Mouse (Mus musculus): ENCODE data around the gene Acads.
"Not testable (repeated sequence)": the region's sequence is repeated elsewhere in the genome, so short reads cannot be mapped to it uniquely, and the experiment has no call there.

Gene Acads

DNA sequence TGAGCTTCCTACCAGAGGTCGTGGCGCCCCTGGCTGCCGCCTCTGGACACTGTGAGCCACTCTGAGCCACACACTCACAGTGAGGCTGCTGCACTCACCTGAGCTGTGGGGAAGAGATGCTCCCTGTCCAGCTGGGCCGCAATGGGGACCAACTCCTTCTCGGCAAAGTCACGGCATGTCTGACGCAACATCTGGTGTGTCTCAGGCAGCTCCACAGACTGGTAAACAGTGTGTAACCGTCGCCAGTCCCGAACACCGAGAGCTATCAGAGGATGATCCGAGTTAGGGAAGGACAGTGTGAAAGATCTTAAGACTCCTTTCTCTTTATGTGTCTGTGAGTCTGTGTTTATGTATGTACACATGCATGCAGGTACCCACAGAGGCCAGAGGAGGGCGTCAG, 1.7 kb downstream of the Acads start:
- no peak for DNase-seq

DNA sequence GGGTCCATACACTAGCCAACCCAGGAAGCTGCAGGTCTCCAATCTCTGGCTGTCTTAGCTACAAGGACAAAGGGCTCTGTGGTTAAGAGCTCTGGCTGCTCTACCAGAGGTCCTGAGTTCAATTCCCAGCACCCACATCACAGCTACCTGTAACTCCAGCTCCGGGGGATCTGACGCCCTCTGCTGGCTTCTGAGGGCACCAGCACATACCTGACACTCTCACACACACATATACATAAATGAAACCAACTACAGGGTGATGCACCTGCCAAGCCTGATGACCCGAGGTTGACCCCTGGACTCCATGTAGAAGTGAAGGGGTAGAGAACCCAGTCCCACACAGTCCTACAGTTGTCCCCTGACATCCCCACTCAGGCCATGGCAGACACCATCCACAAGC, 2.7 kb downstream of the Acads start:
- DNase-seq: no peak

DNA sequence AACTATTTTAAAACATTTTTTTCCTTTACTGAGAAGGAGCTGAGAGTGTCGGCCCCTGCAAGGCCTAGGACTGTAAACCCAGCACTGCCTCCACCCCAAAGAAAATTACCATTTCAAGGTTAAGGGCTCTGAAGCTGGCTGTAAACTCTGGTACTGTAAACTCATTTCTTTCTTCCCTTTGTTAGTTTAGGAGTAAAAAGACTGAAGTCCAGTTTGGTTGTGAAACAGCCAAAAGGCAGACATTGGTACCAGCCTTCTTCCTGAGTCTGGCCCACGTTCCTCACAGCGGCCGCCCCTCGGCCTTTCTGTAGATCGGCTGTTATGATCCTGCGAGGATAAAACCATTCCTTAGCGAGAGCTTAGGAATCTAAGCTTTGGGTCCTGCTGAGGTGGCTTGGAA, 4.6 kb downstream of the Acads start:
- DNase-seq: no peak

DNA sequence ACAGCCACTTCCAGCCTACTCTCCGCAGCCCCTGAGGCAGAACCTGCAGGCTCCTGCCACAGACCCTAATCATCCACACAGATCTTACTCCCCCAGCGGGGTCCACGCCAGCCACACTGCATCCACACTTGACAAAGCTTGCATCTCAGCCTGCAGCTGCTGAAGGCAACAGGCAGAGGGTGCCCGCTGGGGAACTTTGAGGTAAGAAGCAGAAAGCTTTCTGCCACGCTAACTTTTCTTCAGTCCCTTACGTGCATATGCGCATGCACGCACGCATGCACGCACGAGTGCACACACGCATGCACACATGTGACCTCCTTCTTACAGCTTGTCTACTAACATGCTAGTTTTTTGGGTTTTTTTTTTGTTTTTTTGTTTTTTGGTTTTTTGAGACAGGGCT, 5.9 kb downstream of the Acads start:
- DNase-seq: no peak

DNA sequence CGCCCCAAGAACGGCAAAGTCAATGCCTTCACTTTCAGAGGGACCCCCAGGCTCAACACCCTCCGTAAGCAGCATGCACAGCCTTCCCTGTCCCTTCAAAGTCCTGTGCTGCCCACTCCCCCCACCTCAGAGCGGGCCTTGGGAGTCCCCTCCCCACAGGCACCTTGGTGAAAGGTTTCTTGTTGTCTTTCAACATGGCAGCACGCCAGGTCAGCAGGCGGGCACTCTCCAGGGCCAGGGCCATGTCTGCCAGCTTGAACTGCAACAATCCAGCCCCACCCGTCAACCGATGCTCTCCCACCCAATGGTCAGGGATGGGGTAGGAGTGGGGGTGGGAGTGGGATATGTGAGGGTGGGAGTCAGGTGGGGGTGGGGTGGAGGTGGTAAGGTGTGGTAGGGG, 8.0 kb downstream of the Acads start:
- DNase-seq: no peak

DNA sequence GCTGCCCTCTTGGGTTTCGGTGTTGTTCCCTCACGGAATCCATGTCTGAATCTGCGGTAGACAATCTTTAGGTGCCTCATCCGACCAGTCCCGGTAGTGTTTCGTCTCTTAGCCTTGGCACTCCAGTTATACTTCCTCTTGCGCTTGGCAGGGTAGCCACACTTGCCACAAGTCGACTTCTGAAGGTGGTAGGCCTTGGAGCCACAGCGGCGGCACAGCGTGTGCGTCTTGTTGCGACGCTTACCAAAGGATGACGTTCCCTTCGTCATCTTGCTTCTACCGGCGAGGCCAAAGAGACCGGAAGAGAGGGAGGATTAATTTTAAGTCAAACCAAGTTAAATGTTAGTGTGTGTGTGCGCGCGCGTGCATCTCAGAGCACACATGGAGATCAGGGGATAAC, 15.9 kb downstream of the Acads start:
- DNase-seq: not testable (repeated sequence)

DNA sequence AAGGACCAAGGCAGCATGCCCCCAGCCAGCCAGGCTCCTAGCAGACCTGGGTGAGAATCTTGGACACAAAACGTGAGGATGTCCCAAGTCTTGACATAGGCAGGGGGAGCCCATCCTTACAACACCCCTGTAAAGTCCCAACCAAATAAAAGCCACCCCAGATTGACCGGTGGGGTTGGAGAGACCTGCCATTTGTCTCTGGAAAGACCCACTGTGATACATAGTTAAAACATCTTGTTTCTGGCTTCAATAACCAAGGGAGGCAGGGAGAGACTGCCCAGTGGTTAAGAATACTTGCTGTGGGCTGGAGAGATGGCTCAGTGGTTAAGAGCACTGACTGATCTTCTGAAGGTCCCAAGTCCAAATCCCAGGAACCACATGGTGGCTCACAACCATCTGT, 16.9 kb downstream of the Acads start:
- DNase-seq: no peak

DNA sequence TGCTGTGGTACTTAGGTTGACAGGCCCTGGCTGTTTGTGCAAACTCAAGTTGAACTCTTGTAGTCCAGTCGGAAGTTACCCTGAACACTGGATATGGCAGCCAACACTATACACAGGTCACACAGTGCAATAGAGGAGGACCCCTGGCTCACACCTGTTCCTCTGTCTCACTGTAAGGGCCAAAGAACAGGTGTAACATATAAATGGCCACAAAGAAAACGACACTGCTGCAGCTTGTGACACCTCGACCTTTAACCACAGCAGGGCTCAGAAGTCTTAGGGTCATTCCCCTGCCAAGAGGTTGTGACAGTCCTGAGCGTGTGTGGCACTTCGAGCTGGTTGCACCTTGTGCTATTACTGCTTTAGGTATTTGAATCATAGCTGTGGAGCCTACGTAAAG, 18.7 kb downstream of the Acads start:
- no peak for DNase-seq

DNA sequence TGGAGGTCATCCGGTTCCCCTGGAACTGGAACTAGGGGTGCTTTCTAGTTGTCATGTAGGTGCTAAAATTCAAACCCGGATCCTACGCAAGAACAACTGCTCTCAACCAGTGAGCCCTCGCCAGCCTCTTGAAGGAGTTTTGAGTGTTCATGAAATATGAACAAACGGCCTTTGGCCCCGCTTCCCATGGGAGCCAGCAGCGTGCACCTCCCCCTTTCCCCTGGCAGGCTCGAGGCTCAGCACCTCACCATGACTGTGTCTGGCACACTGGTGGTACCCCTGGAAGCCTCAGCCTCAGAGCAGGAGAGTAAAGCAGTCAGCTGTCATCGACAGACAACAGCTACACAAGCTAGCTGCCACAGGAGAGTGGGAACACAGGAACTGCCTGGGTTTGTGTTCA, 19.2 kb downstream of the Acads start:
- DNase-seq: no peak

DNA sequence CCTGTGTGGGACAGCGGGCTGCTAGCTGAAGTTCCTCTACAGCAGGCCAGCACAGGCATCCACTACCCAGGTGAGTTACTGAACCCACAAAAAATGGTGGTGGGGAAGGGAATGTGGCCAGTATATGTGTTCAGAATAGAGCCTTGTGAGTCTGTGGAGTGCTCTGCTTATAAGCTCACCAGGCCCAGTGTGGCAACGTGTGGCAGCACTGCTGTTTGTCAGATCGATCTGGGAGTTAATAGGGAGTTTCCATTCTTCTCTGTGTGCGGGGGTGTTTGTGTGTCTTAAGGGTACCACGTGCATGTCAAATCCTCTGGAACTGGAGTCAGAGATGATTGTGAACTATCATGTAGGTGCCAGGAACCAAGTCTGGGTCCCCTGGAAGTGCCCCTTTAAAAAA, 19.6 kb downstream of the Acads start:
- DNase-seq: no peak

DNA sequence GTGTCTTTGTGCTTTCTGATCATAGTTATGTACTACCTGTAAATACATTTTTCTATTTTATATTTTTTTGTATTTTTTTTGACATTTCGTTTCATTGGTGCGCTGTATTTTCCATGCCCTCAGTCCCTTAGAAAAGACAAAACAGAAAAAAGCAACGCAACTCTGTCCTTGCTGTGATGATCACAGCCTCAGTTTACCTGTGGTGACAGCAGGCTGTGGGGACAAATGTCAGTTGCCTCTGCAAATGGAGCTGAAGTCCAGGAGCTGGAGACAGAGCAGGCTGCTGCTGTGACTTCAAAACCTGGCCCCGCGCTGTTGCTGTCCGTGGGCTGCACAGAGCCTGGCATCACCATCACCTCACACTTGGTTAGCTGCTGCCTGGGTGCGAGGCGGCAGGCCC, 21.0 kb downstream of the Acads start, which contains the start of gene Gm10401:
Gene Gm10401 (minus strand): TSS at position 101 of the 400 bp plus-strand sequence.
- DNase-seq: no peak

DNA sequence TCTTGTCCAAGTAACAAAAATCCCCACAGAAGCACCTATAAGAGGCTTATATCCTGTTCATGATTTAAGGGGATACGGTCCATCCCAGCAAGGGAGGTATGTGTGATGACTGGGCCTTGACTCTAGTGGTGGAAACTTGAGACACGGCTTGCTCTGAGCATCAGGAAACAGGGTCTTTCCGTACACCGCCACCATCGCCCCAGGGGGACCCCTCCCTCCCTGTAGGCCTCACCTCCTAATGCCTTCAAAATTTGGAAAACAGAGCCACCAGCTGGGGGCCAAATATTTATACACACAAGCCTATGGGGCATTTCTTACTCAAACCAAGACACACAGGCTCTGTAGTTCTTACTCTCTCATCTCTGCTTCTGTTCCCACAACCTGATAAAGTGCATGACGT, 27.4 kb downstream of the Acads start:
- no peak for DNase-seq

DNA sequence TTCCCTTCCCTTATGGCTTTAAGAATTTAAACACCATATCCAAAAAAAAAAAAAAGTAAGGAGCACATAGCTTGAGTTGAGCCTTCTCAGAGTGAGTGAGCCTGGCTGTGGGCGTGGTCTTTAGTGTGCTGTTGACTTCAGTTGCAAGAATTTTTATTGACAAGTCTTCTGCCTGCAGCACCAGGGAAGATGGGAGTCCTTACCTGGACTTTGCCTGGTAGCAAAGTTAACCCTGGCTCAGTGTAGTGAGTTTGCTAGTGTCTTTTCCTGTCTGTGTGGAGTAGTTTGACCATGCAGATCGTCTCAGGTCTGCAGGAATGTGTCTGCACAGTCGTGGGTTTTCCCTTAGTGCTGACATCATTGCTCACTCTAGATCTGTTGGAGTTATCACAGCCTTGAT, 28.1 kb downstream of the Acads start:
- DNase-seq: no peak

DNA sequence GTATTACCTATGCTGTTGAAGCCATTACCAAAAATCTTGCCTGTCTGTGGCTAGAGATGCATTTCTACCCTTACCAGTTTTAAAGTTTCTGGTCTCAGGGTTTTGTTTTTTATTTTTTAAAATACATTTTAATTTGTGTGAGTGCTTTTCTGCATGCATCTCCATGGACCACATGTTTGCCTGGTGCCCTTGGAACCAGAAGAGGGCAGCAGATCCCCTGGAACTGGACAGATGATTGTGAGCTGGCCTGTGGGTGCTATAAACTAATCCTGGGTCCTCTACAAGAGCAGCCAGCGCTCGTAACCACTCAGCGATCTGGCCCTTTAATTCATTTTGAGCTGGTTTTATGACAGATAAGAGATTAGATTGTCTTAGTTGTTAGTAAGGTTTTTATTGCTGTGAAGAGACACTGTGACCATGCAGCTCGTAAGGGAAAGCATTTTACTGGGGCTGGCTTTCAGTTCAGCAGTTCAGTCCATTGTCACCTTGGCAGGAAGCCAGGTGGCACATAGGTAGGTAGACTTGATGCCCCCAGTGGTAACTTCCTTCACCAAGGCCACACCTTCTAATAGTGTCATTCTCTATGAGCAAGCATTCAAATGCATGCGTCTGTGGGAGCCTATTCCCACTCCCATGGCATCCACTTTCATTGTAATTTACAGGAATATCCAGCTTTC, 29.4 kb downstream of the Acads start:
- no peak for DNase-seq

DNA sequence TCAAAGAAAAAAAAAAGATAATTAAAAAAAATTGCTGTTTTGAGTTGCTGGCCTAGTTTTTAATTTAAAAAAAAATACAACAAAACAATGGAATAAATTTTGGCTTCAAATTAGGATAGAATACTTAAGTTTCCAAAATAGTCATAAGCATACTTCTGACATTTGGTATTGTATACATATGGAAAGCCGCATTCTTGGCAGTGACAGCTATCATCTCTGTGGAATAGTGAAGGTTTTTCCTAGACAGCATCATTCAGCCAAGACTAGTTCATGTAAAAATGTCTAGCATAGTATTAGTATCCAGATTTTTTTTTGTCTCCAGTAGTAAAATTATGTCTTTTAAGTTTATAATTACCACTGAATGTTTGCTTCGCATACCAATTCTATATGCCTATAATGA, 33.5 kb downstream of the Acads start:
- no peak for DNase-seq

DNA sequence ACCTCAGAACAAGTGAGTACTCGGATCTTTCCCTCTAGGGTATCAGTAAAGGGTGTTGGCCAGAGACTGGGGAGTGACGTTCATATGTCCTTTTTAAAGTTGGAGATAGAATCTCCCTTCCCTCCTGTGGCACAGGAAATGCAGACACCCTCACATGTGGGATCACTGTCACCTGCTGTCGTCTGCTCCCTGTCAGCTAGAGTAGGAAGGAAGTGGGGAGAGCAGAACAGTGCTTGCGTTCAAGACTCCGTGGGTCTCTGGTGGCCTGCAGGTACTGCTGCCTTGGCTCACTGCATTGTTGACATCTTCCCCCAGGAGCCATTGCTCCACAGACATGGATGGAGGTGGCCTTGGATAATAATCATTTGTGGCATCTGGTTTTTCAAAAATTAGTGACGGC, 35.7 kb downstream of the Acads start:
- no peak for DNase-seq

DNA sequence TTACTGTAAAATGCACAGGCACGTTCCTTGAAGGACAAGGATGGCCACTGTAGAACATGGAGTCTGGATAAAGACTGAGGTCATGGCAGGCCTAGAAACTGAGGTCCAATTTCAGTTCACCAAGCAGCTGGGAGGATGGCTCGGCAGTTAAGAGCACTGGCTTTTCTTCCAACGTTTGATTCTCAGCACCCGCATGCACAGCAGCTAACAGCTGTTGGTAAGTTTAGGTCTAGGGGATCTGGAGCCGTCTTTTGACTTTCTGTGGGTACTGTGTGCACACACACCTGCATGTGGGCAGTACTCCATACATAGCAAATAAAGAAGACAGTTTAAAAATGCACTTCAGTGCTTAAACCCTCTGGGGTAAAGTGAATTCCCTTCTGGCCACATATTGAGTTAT, 37.5 kb downstream of the Acads start:
- DNase-seq: no peak

DNA sequence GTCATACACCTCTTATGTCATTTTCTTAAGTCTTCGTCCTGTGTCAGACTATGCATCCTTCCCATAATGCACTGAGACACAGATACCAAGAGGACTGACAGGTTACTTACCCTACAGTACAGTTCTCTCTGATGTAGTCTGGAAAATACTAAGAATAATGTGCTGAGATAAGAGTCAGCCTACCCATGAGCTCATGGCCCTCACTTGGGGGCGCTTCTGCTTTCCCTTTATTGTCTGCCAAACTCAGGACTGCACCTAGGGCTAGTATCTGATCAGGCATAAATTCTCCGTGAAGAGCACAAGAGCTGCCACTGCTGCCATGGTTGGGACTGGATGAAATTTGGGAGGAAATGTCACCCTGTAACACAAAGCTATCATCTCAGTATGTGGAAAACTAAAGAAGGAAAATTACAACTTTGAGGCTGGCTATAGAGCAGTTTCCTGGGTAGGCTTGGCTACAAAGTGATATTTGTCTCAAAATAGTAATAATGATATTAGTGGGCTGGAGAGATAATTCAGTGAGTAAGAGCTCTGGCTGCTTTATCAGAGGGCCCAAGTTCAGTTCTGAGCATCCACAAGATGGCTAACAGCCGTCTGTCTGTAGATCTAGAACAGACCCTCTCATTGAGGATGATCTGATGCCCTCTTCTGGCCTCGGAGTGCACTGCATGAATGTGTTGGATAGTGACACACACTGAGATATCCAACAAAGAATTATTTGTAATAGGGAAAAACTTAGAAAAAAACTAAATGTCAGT, 42.8 kb downstream of the Acads start:
- peak; percentile 39 for DNase-seq

DNA sequence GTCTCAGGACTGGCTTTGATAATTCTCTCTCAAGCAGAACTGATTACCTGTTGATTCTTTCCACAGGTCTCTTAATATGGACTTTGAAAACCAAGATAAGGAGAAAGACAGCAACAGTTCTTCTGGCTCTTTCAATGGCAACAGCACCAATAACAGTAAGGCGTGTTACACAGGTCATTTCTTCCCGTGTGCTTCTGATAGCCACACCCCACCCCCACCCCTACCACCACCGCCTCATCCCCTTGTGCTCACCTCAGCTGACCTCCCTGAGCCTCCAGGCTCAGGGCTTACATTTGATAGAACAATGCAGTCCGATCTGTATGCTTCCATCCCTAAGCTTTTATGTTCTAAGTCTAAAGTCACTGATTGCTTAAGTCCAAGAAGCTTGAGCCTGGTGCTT, 44.4 kb downstream of the Acads start:
- no peak for DNase-seq

DNA sequence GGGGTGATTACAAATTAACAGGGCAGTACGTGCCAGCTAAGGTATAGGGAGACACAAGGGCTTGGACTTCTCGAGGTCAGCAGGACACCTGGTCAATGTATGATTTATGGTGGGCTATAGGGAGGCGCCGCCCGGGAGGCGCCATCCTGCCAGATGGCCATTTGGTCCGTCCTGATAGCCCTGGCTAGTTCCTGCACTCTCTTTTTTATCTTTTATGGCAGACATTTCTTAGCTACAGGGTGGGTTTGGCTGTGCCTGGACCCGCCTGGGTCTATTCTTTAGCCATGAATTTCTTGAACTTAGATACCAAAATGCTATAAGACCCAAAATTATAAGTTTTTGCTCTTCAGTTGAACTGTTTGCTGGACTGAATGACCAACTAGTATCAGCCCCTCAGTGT, 45.8 kb downstream of the Acads start:
- DNase-seq: not testable (repeated sequence)

DNA sequence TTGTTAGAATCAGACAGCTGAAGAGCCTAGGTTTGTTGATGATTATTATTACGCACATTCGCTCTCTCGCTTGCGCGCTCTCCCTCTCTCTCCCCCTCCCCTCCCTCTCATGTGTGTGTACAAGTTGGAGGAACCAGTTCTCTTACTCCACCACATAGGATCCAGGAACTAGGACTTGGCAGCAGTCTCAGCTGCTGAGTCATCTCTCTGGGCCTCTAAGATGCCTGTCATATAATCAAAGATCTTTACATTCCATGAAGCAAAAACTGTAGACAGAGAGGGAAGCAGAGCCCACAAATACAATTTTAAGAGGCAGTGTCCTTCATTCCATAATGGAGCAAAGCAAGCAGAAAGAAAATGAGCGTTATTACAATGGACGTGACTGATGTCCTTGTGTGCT, 47.0 kb downstream of the Acads start:
- no peak for DNase-seq

DNA sequence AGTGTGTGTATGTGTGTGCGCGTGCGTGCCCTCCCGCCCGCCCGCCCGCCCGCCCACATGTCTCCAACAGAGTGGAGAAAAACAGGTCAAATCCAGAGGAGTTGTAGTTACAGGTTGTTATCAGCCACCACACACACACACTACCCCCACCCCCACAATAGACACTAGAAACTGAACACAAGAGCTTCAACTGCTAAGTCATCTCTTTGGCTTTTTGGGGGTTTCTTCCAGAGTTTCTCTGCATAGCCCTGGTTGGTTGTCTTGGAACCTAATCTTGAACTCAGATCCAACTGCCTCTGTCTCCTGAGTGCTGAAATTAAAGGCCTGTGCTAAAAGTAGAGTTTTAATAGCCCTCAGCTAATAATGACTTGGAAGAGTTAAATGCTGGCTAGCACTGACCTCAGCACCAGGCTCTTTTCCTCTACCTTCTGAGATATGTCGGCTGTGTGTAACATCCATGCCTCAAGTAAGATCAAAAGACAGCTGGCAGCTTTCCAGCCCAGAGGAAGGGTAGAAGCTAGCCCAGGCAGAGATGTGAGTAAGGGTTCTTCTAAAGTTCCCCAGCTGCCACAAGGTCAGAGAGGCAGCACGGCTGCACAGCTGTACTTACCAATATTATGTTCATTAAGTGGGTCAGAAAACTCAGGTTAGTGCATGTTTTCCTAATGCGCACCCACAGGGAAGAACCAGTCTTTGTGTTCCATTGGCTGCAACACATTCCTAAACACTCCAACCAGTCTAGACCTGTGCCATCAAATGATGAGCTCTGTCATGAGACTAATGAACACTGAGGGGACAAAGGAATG, 47.8 kb downstream of the Acads start:
- no peak for DNase-seq

DNA sequence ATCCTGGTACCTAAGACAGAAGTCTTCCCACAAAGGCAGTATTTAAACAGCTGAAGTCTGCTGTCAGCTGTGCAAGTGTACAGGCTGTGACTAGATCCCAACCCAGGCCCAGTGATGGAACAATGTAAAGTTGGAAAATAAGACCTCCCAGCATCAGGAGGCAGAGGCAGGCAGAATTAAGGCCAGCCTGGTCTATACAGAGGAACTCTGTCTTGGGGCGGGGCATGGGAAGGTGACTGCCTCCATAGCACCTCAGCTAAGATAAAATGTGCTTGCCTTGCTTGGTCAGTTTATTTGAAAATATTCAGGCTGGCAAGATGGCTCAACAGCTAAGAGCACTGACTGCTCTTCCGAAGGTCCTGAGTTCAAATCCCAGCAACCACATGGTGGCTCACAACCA, 48.7 kb downstream of the Acads start:
- no peak for DNase-seq

DNA sequence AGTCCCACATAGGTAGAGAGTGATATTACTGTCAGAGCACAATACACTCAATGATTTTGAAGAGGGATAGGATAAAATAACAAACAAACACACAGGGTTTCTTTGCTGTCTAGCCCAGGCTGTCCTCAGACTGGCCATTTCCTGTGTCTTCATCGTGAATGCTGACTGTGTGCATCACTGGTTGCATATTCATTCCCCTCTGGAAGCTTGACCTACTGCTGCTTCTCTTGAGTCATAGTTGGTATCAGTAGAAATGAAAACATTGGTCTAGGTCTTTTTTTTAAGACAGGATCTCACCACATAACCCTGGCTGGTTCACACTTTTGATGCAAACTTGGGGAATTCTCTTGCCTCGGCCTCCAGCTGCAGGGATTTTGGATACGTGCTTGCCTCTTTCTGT, 49.5 kb downstream of the Acads start:
- DNase-seq: no peak

Measured in cerebellum, adult 11-12 months (tissue).